ENCODE assay signal across 8 mouse cellular contexts in the genomic region with DNA sequence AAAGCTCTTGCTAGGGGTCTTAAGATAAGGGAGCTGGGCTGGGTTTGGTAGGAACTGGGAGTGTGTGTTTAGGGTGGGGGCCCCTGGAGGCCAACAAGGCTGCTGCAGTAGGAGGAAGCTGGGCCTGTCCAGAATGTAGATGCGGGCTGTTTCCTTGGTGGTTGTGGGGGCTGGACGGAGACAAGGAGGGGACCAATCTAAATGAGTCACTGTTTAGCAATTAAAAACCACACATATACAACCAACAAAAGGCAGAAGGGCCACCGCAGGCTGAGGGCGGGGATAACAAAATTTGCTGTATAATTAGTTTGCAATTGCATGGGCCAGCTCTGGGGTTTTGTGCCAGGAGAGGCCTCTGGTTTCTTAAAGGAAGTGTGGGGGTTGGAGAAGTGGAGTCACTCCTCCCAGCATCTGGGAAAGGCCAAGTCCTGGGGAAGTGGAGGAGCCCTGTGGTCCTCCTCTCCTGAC. TPM values are rescaled to one million over a fixed set of nuclear protein-coding genes. Genes with fewer than 3 reads are reported as not detected.
DNase-seq lines count a peak whose midpoint lies in the region; ATAC-seq and TF ChIP-seq lines count a peak whose summit lies in the region.

No protein-coding gene starts in this region.

- peak overlapping the region; percentile 99 for H3K27ac ChIP-seq in left cerebral cortex, adult 2 months
- H3K27ac ChIP-seq in intestine, postnatal 0 days (ENCODE audit: low read depth, low read length) = peak overlapping the region; percentile 100
- H3K27ac ChIP-seq in liver, postnatal 0 days (ENCODE audit: low read depth) = peak overlapping the region; percentile 99
- H3K27ac ChIP-seq in neural tube, embryonic 14.5 days (ENCODE audit: low read depth, low read length) = peak overlapping the region; percentile 100

- TF ChIP-seq EP300 in liver, postnatal 0 days (IDR thresholded peaks at IDR 0.05; ENCODE audit: low read depth) = 0 out of 2 replicates have a peak, but pooled peaks have one; percentile 3

- H3K27me3 ChIP-seq in intestine, postnatal 0 days (replicated peaks; ENCODE audit: control insufficient read depth, insufficient read depth, low read length) = no peaks in the 10 kb centered on the region
- no peaks in the 10 kb centered on the region for H3K27me3 ChIP-seq in liver, postnatal 0 days (ENCODE audit: insufficient read depth, low read length)
- H3K27me3 ChIP-seq in neural tube, embryonic 14.5 days (ENCODE audit: control insufficient read depth, insufficient read depth, low read length) = no peaks in the 10 kb centered on the region; the same call in 1 of the 2 replicates

- no peak for DNase-seq in left cerebral cortex, adult 2 months (ENCODE audit: extremely low spot score in 1 of 2, low spot score in 2 of 2)
- no peak for DNase-seq in left cerebral cortex, adult 11 months (ENCODE audit: low spot score)
- peak; percentile 65 for DNase-seq in brain, adult 2 months (ENCODE audit: low read depth, low spot score)
- no peak for DNase-seq in liver, postnatal 0 days
- no peak for DNase-seq in yolk sac, embryonic 10.5 days (ENCODE audit: low spot score)

- peak; percentile 33 for TF ChIP-seq CTCF in left cerebral cortex, adult 2 months (IDR thresholded peaks at IDR 0.05)
- TF ChIP-seq CTCF in intestine, postnatal 0 days (IDR thresholded peaks at IDR 0.05; ENCODE audit: low read depth) = peak; percentile 60
- peak; percentile 66 for TF ChIP-seq CTCF in liver, postnatal 0 days (IDR thresholded peaks at IDR 0.05; ENCODE audit: low read depth)

- peak overlapping the region; percentile 85 for H3K4me2 ChIP-seq in intestine, postnatal 0 days (replicated peaks; ENCODE audit: low read depth)
- H3K4me2 ChIP-seq in liver, postnatal 0 days (ENCODE audit: low read depth, low read length) = peak overlapping the region; percentile 98
- H3K4me2 ChIP-seq in neural tube, embryonic 14.5 days (ENCODE audit: low read depth, low read length) = peak overlapping the region; percentile 97

- intact Hi-C loops in left cerebral cortex, adult 2 months (cut with DNase I) = loop anchor here (5.0 kb wide), 1 partner anchor 157 kb away; no protein-coding TSS in a partner anchor

- peak overlapping the region; percentile 79 for H3K4me3 ChIP-seq in left cerebral cortex, adult 2 months
- H3K4me3 ChIP-seq in intestine, postnatal 0 days (ENCODE audit: low read depth, low read length) = peak overlapping the region; percentile 91
- peak overlapping the region; percentile 94 for H3K4me3 ChIP-seq in liver, postnatal 0 days (ENCODE audit: low read depth, low read length)
- peak overlapping the region; percentile 99 for H3K4me3 ChIP-seq in neural tube, embryonic 14.5 days (ENCODE audit: low read depth, low read length)

- peak; percentile 45 for ATAC-seq in granulocyte monocyte progenitor cell, adult 5-6 weeks (replicated peaks; ENCODE audit: poor library complexity, severe bottlenecking)
- ATAC-seq in intestine, postnatal 0 days = peak; percentile 20; the same call in 1 of the 2 replicates
- peak; percentile 24 for ATAC-seq in liver, postnatal 0 days
- ATAC-seq in neural tube, embryonic 14.5 days (ENCODE audit: low read depth) = no peak

- peak overlapping the region; percentile 98 for H3K9ac ChIP-seq in intestine, postnatal 0 days (ENCODE audit: low read depth, low read length)
- peak overlapping the region; percentile 96 for H3K9ac ChIP-seq in liver, postnatal 0 days (replicated peaks)
- peak overlapping the region; percentile 98 for H3K9ac ChIP-seq in neural tube, embryonic 14.5 days (replicated peaks; ENCODE audit: low read depth, low read length)

- H3K4me1 ChIP-seq in intestine, postnatal 0 days (replicated peaks; ENCODE audit: control insufficient read depth, insufficient read depth, low read length) = peaks cover 22% of the 10 kb centered on the region; the same call in 1 of the 2 replicates
- H3K4me1 ChIP-seq in liver, postnatal 0 days (ENCODE audit: insufficient read depth) = peaks cover 53% of the 10 kb centered on the region
- peaks cover 48% of the 10 kb centered on the region for H3K4me1 ChIP-seq in neural tube, embryonic 14.5 days (ENCODE audit: control insufficient read depth, insufficient read depth, low read length)

- H3K9me3 ChIP-seq in intestine, postnatal 0 days (ENCODE audit: control insufficient read depth) = no peaks in the 10 kb centered on the region
- H3K9me3 ChIP-seq in liver, postnatal 0 days (ENCODE audit: low read length) = no peaks in the 10 kb centered on the region
- no peaks in the 10 kb centered on the region for H3K9me3 ChIP-seq in neural tube, embryonic 14.5 days (ENCODE audit: control insufficient read depth, low read length)

- H3K36me3 ChIP-seq in intestine, postnatal 0 days (ENCODE audit: control insufficient read depth, insufficient read depth) = peaks cover 22% of the 10 kb centered on the region; the same call in 1 of the 2 replicates
- peaks cover 28% of the 10 kb centered on the region for H3K36me3 ChIP-seq in liver, postnatal 0 days (replicated peaks; ENCODE audit: insufficient read depth, low read length)
- H3K36me3 ChIP-seq in neural tube, embryonic 14.5 days (ENCODE audit: control insufficient read depth, insufficient read depth, low read length) = peaks cover 7% of the 10 kb centered on the region; the same call in 1 of the 2 replicates

- 0% methylated on average over 4 of the region's 4 CpGs for WGBS in intestine, postnatal 0 days
- 5% methylated on average over 4 of the region's 4 CpGs for WGBS in liver, postnatal 0 days (ENCODE audit: insufficient replicate concordance)
- WGBS in neural tube, embryonic 14.5 days = 0% methylated on average over 4 of the region's 4 CpGs

RNA-seq across cellular contexts. Expression of a gene that starts 2.6 kb away (rescaled TPM):
- total RNA-seq in left cerebral cortex, adult 2 months (2021) = 100 to 1,000 TPM; 114 to 121 TPM
- 10.9 and 13.9 TPM in 2 replicates for total RNA-seq in granulocyte monocyte progenitor cell, adult 5-6 weeks (2014; fragmentation: Nextera tagmentation)
- 12.2 and 13.6 TPM in 2 replicates for total RNA-seq in granulocyte monocyte progenitor cell, adult 5-6 weeks (2017)
- 16.7 and 17.1 TPM in 2 replicates for polyA plus RNA-seq in intestine, postnatal 0 days (2015; fragmentation: Nextera tagmentation; extraction: Ambion mirVana)
- 7.9 and 9.8 TPM in 2 replicates for polyA plus RNA-seq in liver, postnatal 0 days (2015; fragmentation: Nextera tagmentation; extraction: Ambion mirVana)
- polyA plus RNA-seq in neural tube, embryonic 14.5 days (2014; fragmentation: Nextera tagmentation; extraction: Ambion mirVana) = 32.2 and 37.5 TPM in 2 replicates
